Mouse (Mus musculus): ENCODE results near the gene Gpr149. TPM values are rescaled to one million over a fixed set of nuclear protein-coding genes. Genes with fewer than 3 reads are reported as not detected.
A peak's percentile ranks its signal among the peaks of the same experiment; 100 is the strongest.

Gene Gpr149
- 1 to 10 TPM in 1 of 2 experiments, under 1 TPM in 1; 0.91 to 1.1 TPM for total RNA-seq (2021)
- long read RNA-seq, full-length matches to known transcripts: 2 of 2 reads
- long read RNA-seq, partial matches to known transcripts: 0 of 2 reads
- long read RNA-seq, other reads (novel, unspliced or antisense): 0 of 2 reads

GRCm38 (mm10) chr3:62604973-62605372, at the start of gene Gpr149:
Gene Gpr149, minus strand, starts transcription at chr3:62605140.
- DNase-seq (ENCODE audit: low spot score in 2 of 2): no peak

- no peak for DNase-seq (ENCODE audit: low spot score in 2 of 2)
Observed at GRCm38 (mm10) chr3:62650551-62650950, 45.6 kb upstream of the Gpr149 start.

- no peak for DNase-seq (ENCODE audit: low spot score in 2 of 2)
Observed at GRCm38 (mm10) chr3:62610861-62611260, 5.9 kb upstream of the Gpr149 start.

- DNase-seq (ENCODE audit: low spot score in 2 of 2): no peak
Observed at GRCm38 (mm10) chr3:62605931-62606330, 991 bp upstream of the Gpr149 start.

GRCm38 (mm10) chr3:62604047-62604391, 921 bp downstream of the Gpr149 start:
- peak in 1 of 2 experiments; percentile 28 for DNase-seq (ENCODE audit: low spot score in 2 of 2)

- DNase-seq (ENCODE audit: low spot score in 2 of 2): peak; percentile 28 to 31
Observed at GRCm38 (mm10) chr3:62603231-62604046, 1.5 kb downstream of the Gpr149 start.

GRCm38 (mm10) chr3:62602466-62602865, 2.5 kb downstream of the Gpr149 start:
- DNase-seq (ENCODE audit: low spot score in 2 of 2): no peak

- DNase-seq (ENCODE audit: low spot score in 2 of 2): no peak
Observed at GRCm38 (mm10) chr3:62594842-62595241, 10.1 kb downstream of the Gpr149 start.

- no peak for DNase-seq (ENCODE audit: low spot score in 2 of 2)
Observed at GRCm38 (mm10) chr3:62585072-62585471, 19.9 kb downstream of the Gpr149 start.

GRCm38 (mm10) chr3:62527593-62527992, 77.3 kb downstream of the Gpr149 start:
- DNase-seq (ENCODE audit: low spot score in 2 of 2): no peak

GRCm38 (mm10) chr3:62527160-62527559, 77.8 kb downstream of the Gpr149 start:
- peak in 1 of 2 experiments; percentile 34 for DNase-seq (ENCODE audit: low spot score in 2 of 2)

GRCm38 (mm10) chr3:62507206-62507647, 97.7 kb downstream of the Gpr149 start:
- DNase-seq (ENCODE audit: low spot score in 2 of 2): no peak

GRCm38 (mm10) chr3:62506488-62507205, 98.3 kb downstream of the Gpr149 start, which contains the start of gene Dhx36:
Gene Dhx36, minus strand, starts transcription at chr3:62507004.
- peak; percentile 97 to 98 for DNase-seq (ENCODE audit: low spot score in 2 of 2)

- DNase-seq (ENCODE audit: low spot score in 2 of 2): no peak
Observed at GRCm38 (mm10) chr3:62505166-62505900, 99.6 kb downstream of the Gpr149 start.

- DNase-seq (ENCODE audit: low spot score in 2 of 2): no peak
Observed at GRCm38 (mm10) chr3:62499327-62499726, 105.6 kb downstream of the Gpr149 start.

GRCm38 (mm10) chr3:62492568-62492967, 112.4 kb downstream of the Gpr149 start:
- DNase-seq (ENCODE audit: low spot score in 2 of 2): no peak

- DNase-seq (ENCODE audit: low spot score in 2 of 2): no peak
Observed at GRCm38 (mm10) chr3:62484340-62484739, 120.6 kb downstream of the Gpr149 start.

Data from layer of hippocampus, postnatal 10 days (tissue).